Mouse (Mus musculus): ENCODE measurements at regions not wholly inside any gene's neighbourhood (a gene's known extent, or its start where the extent isn't known, plus 50 kb on each side); places are given as distances from the start of the nearest gene placed in this dataset.

GRCm38 (mm10) chr2:59424205-59424604, 60.2 kb upstream of the Dapl1 start:
- H3K4me2 ChIP-seq (replicated peaks), result no peak overlapping the region
- DNase-seq (ENCODE audit: low spot score) (no peak), ATAC-seq (ENCODE audit: low FRiP score) (0 out of 2 replicates have a peak, but pooled peaks have one; percentile 29)
- WGBS, result 87% methylated on average over 2 of the region's 2 CpGs
- H3K36me3 ChIP-seq (replicated peaks; ENCODE audit: control insufficient read depth, insufficient read depth), result no peaks in the 10 kb centered on the region
- H3K27me3 ChIP-seq (ENCODE audit: control insufficient read depth, insufficient read depth, low read length), result no peaks in the 10 kb centered on the region
- no peaks in the 10 kb centered on the region for H3K4me1 ChIP-seq (replicated peaks; ENCODE audit: control insufficient read depth, insufficient read depth, low read length)
- no peaks in the 10 kb centered on the region for H3K9me3 ChIP-seq (ENCODE audit: control insufficient read depth, low read length)
- no peak overlapping the region for H3K4me3 ChIP-seq (replicated peaks; ENCODE audit: low read length)
- no peak overlapping the region for H3K27ac ChIP-seq
- no peak overlapping the region for H3K9ac ChIP-seq

GRCm38 (mm10) chr2:59424729-59425128, 59.7 kb upstream of the Dapl1 start:
- no peaks in the 10 kb centered on the region for H3K4me1 ChIP-seq (replicated peaks; ENCODE audit: control insufficient read depth, insufficient read depth, low read length)
- peak; percentile 67; the same call in 1 of the 2 replicates for ATAC-seq (ENCODE audit: low FRiP score)

GRCm38 (mm10) chr2:59425876-59426275, 58.6 kb upstream of the Dapl1 start:
- no peaks in the 10 kb centered on the region for H3K36me3 ChIP-seq (replicated peaks; ENCODE audit: control insufficient read depth, insufficient read depth)
- ATAC-seq (ENCODE audit: low FRiP score), result no peak
- H3K9me3 ChIP-seq (ENCODE audit: control insufficient read depth, low read length), result no peaks in the 10 kb centered on the region
- no peak for DNase-seq (ENCODE audit: low spot score)
- H3K4me2 ChIP-seq (replicated peaks), result no peak overlapping the region
- no peak overlapping the region for H3K9ac ChIP-seq
- 93% methylated on average over 4 of the region's 4 CpGs for WGBS
- H3K27me3 ChIP-seq (ENCODE audit: control insufficient read depth, insufficient read depth, low read length), result no peaks in the 10 kb centered on the region
- no peak overlapping the region for H3K27ac ChIP-seq
- no peaks in the 10 kb centered on the region for H3K4me1 ChIP-seq (replicated peaks; ENCODE audit: control insufficient read depth, insufficient read depth, low read length)
- H3K4me3 ChIP-seq (replicated peaks; ENCODE audit: low read length), result no peak overlapping the region

More at GRCm38 (mm10) chr2:59424729-59425128, 59.7 kb upstream of the Dapl1 start:
- no peaks in the 10 kb centered on the region for H3K9me3 ChIP-seq (ENCODE audit: control insufficient read depth, low read length)
- H3K4me2 ChIP-seq (replicated peaks), result no peak overlapping the region
- no peak overlapping the region for H3K9ac ChIP-seq
- H3K27me3 ChIP-seq (ENCODE audit: control insufficient read depth, insufficient read depth, low read length), result no peaks in the 10 kb centered on the region
- peak; percentile 42 for DNase-seq (ENCODE audit: low spot score)
- WGBS, result 63% methylated on average over 5 of the region's 5 CpGs
- no peak overlapping the region for H3K4me3 ChIP-seq (replicated peaks; ENCODE audit: low read length)
- H3K27ac ChIP-seq, result no peak overlapping the region
- no peaks in the 10 kb centered on the region for H3K36me3 ChIP-seq (replicated peaks; ENCODE audit: control insufficient read depth, insufficient read depth)

GRCm38 (mm10) chr2:59431466-59431865, 53.0 kb upstream of the Dapl1 start:
- Histone ChIP-seq H3K9me3 (ENCODE audit: control insufficient read depth, low read length) (no peaks in the 10 kb centered on the region), H3K36me3 (replicated peaks; ENCODE audit: control insufficient read depth, insufficient read depth) (no peaks in the 10 kb centered on the region), H3K27me3 (ENCODE audit: control insufficient read depth, insufficient read depth, low read length) (no peaks in the 10 kb centered on the region), H3K4me1 (replicated peaks; ENCODE audit: control insufficient read depth, insufficient read depth, low read length) (no peaks in the 10 kb centered on the region), H3K27ac (no peak overlapping the region), H3K9ac (no peak overlapping the region), H3K4me3 (replicated peaks; ENCODE audit: low read length) (no peak overlapping the region), H3K4me2 (replicated peaks) (no peak overlapping the region)
- no peak for DNase-seq (ENCODE audit: low spot score)
- 87% methylated on average over 5 of the region's 5 CpGs for WGBS
- ATAC-seq (ENCODE audit: low FRiP score), result no peak

- ATAC-seq (ENCODE audit: low FRiP score), result no peak
- Histone ChIP-seq H3K27me3 (ENCODE audit: control insufficient read depth, insufficient read depth, low read length) (no peaks in the 10 kb centered on the region), H3K9me3 (ENCODE audit: control insufficient read depth, low read length) (no peaks in the 10 kb centered on the region), H3K27ac (no peak overlapping the region), H3K4me2 (replicated peaks) (no peak overlapping the region), H3K4me1 (replicated peaks; ENCODE audit: control insufficient read depth, insufficient read depth, low read length) (no peaks in the 10 kb centered on the region), H3K4me3 (replicated peaks; ENCODE audit: low read length) (no peak overlapping the region), H3K9ac (no peak overlapping the region), H3K36me3 (replicated peaks; ENCODE audit: control insufficient read depth, insufficient read depth) (no peaks in the 10 kb centered on the region)
- 80% methylated on average over 7 of the region's 7 CpGs for WGBS
- no peak for DNase-seq (ENCODE audit: low spot score)
Observed at GRCm38 (mm10) chr2:59431867-59432266, 52.6 kb upstream of the Dapl1 start.
